Mouse (Mus musculus) left cerebral cortex, adult 11 months (tissue): Measurements from ENCODE around the gene Knop1.

Source experiments
- DNase-seq: peaks from one replicate; pipeline ENCODE4 v3.0.0; 2022; ENCODE audit warnings: low spot score

Gene Knop1

GRCm38 (mm10) chr7:118797600-118797999 lies 58.5 kb downstream of the Knop1 start:
- no peak for DNase-seq

- no peak for DNase-seq
Measured at GRCm38 (mm10) chr7:118796838-118797237, 59.2 kb downstream of the Knop1 start.

- DNase-seq: no peak
Measured at GRCm38 (mm10) chr7:118795779-118796178, 60.3 kb downstream of the Knop1 start.

GRCm38 (mm10) chr7:118793899-118794298 lies 62.2 kb downstream of the Knop1 start:
- no peak for DNase-seq
